22 mouse cellular contexts compared by ENCODE assay signal in genomic region chr13:24889554-24889953, GRCm38 (mm10). TPM values are rescaled to one million over a fixed set of nuclear protein-coding genes. Genes with fewer than 3 reads are reported as not detected.
DNase-seq lines count a peak whose midpoint lies in the region; ATAC-seq and TF ChIP-seq lines count a peak whose summit lies in the region.
"Had no signal": no experiment of that assay in that cellular context is flagged by ENCODE, and none has a peak within 500 bp of the region (broad histone marks: within the 10 kb centered on the region; RNA-seq: fewer than 3 reads in every experiment).

No protein-coding gene starts in this region.

- H3K9ac ChIP-seq in hindbrain, postnatal 0 days (replicated peaks; ENCODE audit: low read length): no peak overlapping the region
- H3K9ac ChIP-seq in hindbrain, embryonic 13.5 days: no peak overlapping the region
- H3K9ac ChIP-seq in neural tube, embryonic 11.5 days (ENCODE audit: low read length): no peak overlapping the region
- no peak overlapping the region for H3K9ac ChIP-seq in neural tube, embryonic 15.5 days (replicated peaks)
- H3K9ac ChIP-seq: hindbrain, embryonic 12.5 days; liver, embryonic 13.5 days; stomach, embryonic 15.5 days had no signal

- ATAC-seq in hindbrain, postnatal 0 days: 0 out of 2 replicates have a peak, but pooled peaks have one; percentile 40
- ATAC-seq in hindbrain, embryonic 13.5 days (ENCODE audit: low FRiP score): no peak
- no peak for ATAC-seq in neural tube, embryonic 11.5 days (ENCODE audit: insufficient read depth, low FRiP score, low TSS enrichment)
- ATAC-seq in neural tube, embryonic 15.5 days (ENCODE audit: low FRiP score): no peak
- ATAC-seq: activated CD4-positive, CD25-positive, alpha-beta regulatory T cell, adult 4 months; forebrain, embryonic 14.5 days had no signal

- no peaks in the 10 kb centered on the region for H3K9me3 ChIP-seq in hindbrain, postnatal 0 days (ENCODE audit: low read length)
- no peaks in the 10 kb centered on the region; the same call in 1 of the 2 replicates for H3K9me3 ChIP-seq in hindbrain, embryonic 13.5 days
- no peaks in the 10 kb centered on the region for H3K9me3 ChIP-seq in neural tube, embryonic 11.5 days (ENCODE audit: control insufficient read depth, low read length)
- no peaks in the 10 kb centered on the region for H3K9me3 ChIP-seq in neural tube, embryonic 15.5 days (replicated peaks)
- H3K9me3 ChIP-seq: hindbrain, embryonic 12.5 days; liver, embryonic 13.5 days; stomach, embryonic 15.5 days had no signal

- 54% methylated on average over 1 of the region's 1 CpGs for WGBS in hindbrain, postnatal 0 days
- 46% methylated on average over 1 of the region's 1 CpGs for WGBS in hindbrain, embryonic 13.5 days
- WGBS in neural tube, embryonic 11.5 days: 52% methylated on average over 1 of the region's 1 CpGs
- WGBS in neural tube, embryonic 15.5 days: 30% methylated on average over 1 of the region's 1 CpGs

- no peak overlapping the region for H3K27ac ChIP-seq in hindbrain, postnatal 0 days
- H3K27ac ChIP-seq in hindbrain, embryonic 13.5 days: no peak overlapping the region
- H3K27ac ChIP-seq in neural tube, embryonic 11.5 days (ENCODE audit: low read depth, low read length): no peak overlapping the region
- no peak overlapping the region for H3K27ac ChIP-seq in neural tube, embryonic 15.5 days (replicated peaks)
- H3K27ac ChIP-seq: hindbrain, embryonic 12.5 days; kidney, postnatal 0 days; liver, embryonic 13.5 days; stomach, embryonic 15.5 days had no signal

- H3K36me3 ChIP-seq in hindbrain, postnatal 0 days (ENCODE audit: insufficient read depth, low read length): no peaks in the 10 kb centered on the region
- H3K36me3 ChIP-seq in hindbrain, embryonic 13.5 days: peaks cover 16% of the 10 kb centered on the region
- H3K36me3 ChIP-seq in neural tube, embryonic 11.5 days (ENCODE audit: control insufficient read depth, insufficient read depth, low read length): no peaks in the 10 kb centered on the region
- H3K36me3 ChIP-seq in neural tube, embryonic 15.5 days: peaks cover 15% of the 10 kb centered on the region
- H3K36me3 ChIP-seq: hindbrain, embryonic 12.5 days; liver, embryonic 13.5 days; stomach, embryonic 15.5 days had no signal

- H3K4me2 ChIP-seq in hindbrain, postnatal 0 days (ENCODE audit: low read depth, low read length): no peak overlapping the region
- no peak overlapping the region for H3K4me2 ChIP-seq in hindbrain, embryonic 13.5 days
- H3K4me2 ChIP-seq in neural tube, embryonic 11.5 days (ENCODE audit: low read depth): no peak overlapping the region
- H3K4me2 ChIP-seq in neural tube, embryonic 15.5 days: no peak overlapping the region
- H3K4me2 ChIP-seq: hindbrain, embryonic 12.5 days; liver, embryonic 13.5 days; midbrain, embryonic 11.5 days; stomach, embryonic 15.5 days had no signal

- TF ChIP-seq CTCF in hindbrain, postnatal 0 days (IDR thresholded peaks at IDR 0.05; ENCODE audit: low read depth): no peak

- peak; percentile 2 for DNase-seq in hindbrain, postnatal 0 days (ENCODE audit: low spot score)
- DNase-seq in neural tube, embryonic 11.5 days (ENCODE audit: low spot score): peak; percentile 25
- peak; percentile 90 for DNase-seq in kidney, adult 9 months
- peak; percentile 30 for DNase-seq in mesoderm, embryonic 11.5 days (ENCODE audit: low read depth, low spot score)
- DNase-seq in urinary bladder, adult 18-20 months (ENCODE audit: low spot score in 2 of 2): no peak
- no peak for DNase-seq in retina, postnatal 1 day
- DNase-seq: cerebellum, postnatal 10 days; gastrocnemius, postnatal 25 days; liver, embryonic 13.5 days; lung, postnatal 4 days; spleen, adult 18-20 months had no signal

- H3K4me3 ChIP-seq in hindbrain, postnatal 0 days (ENCODE audit: low read length): no peak overlapping the region
- H3K4me3 ChIP-seq in hindbrain, embryonic 13.5 days: no peak overlapping the region
- H3K4me3 ChIP-seq in neural tube, embryonic 11.5 days (ENCODE audit: low read depth, low read length): no peak overlapping the region
- H3K4me3 ChIP-seq in neural tube, embryonic 15.5 days (replicated peaks): no peak overlapping the region
- H3K4me3 ChIP-seq: hindbrain, embryonic 12.5 days; liver, embryonic 13.5 days; stomach, embryonic 15.5 days had no signal

- H3K27me3 ChIP-seq in hindbrain, postnatal 0 days (ENCODE audit: insufficient read depth, low read length): no peaks in the 10 kb centered on the region
- no peaks in the 10 kb centered on the region for H3K27me3 ChIP-seq in hindbrain, embryonic 13.5 days
- H3K27me3 ChIP-seq in neural tube, embryonic 11.5 days (ENCODE audit: control insufficient read depth, insufficient read depth, low read length): no peaks in the 10 kb centered on the region
- H3K27me3 ChIP-seq in neural tube, embryonic 15.5 days (replicated peaks): no peaks in the 10 kb centered on the region
- H3K27me3 ChIP-seq: hindbrain, embryonic 12.5 days; liver, embryonic 13.5 days; stomach, embryonic 15.5 days had no signal

- H3K4me1 ChIP-seq in hindbrain, postnatal 0 days (ENCODE audit: insufficient read depth, low read length): no peaks in the 10 kb centered on the region
- no peaks in the 10 kb centered on the region; the same call in 1 of the 2 replicates for H3K4me1 ChIP-seq in hindbrain, embryonic 13.5 days (replicated peaks)
- 0 out of 2 replicates have a peak, but pooled peaks cover 2% of the 10 kb centered on the region for H3K4me1 ChIP-seq in neural tube, embryonic 11.5 days (ENCODE audit: control insufficient read depth, insufficient read depth, low read length)
- H3K4me1 ChIP-seq in neural tube, embryonic 15.5 days: no peaks in the 10 kb centered on the region
- H3K4me1 ChIP-seq: hindbrain, embryonic 12.5 days; liver, embryonic 13.5 days; stomach, embryonic 15.5 days had no signal

RNA-seq across cellular contexts. Expression of gene D130043K22Rik, which starts 44.6 kb away (rescaled TPM):
- 11.3 and 13.0 TPM in 2 replicates for total RNA-seq in hindbrain, postnatal 0 days (2014; rRNA removed)
- polyA plus RNA-seq in hindbrain, postnatal 0 days (2015; fragmentation: Nextera tagmentation; extraction: Ambion mirVana): 6.1 TPM in 2 replicates
- 2.9 and 4.0 TPM in 2 replicates for polyA plus RNA-seq in hindbrain, embryonic 13.5 days (2015; fragmentation: Nextera tagmentation; extraction: Ambion mirVana)
- 0.53 and 1.2 TPM in 2 replicates for polyA plus RNA-seq in neural tube, embryonic 11.5 days (2014; fragmentation: Nextera tagmentation; extraction: Ambion mirVana)
- polyA plus RNA-seq in neural tube, embryonic 15.5 days (2015; fragmentation: Nextera tagmentation; extraction: Ambion mirVana): 6.4 and 7.7 TPM in 2 replicates
- total RNA-seq: gastrocnemius, postnatal 25 days; heart, adult 8-10 months; monocyte, adult 5-6 weeks had no signal
- polyA plus RNA-seq: heart, embryonic 16.5 days had no signal

RNA-seq across cellular contexts. Expression of gene Aldh5a1, which starts 47.9 kb away (rescaled TPM):
- total RNA-seq in hindbrain, postnatal 0 days (2014; rRNA removed): 46.3 and 53.9 TPM in 2 replicates
- 16.2 and 16.9 TPM in 2 replicates for polyA plus RNA-seq in hindbrain, postnatal 0 days (2015; fragmentation: Nextera tagmentation; extraction: Ambion mirVana)
- 8.7 and 9.8 TPM in 2 replicates for polyA plus RNA-seq in hindbrain, embryonic 13.5 days (2015; fragmentation: Nextera tagmentation; extraction: Ambion mirVana)
- 7.1 and 7.9 TPM in 2 replicates for polyA plus RNA-seq in neural tube, embryonic 11.5 days (2014; fragmentation: Nextera tagmentation; extraction: Ambion mirVana)
- polyA plus RNA-seq in neural tube, embryonic 15.5 days (2015; fragmentation: Nextera tagmentation; extraction: Ambion mirVana): 13.8 and 16.3 TPM in 2 replicates
- total RNA-seq: monocyte, adult 5-6 weeks had no signal

RNA-seq across cellular contexts. Expression of gene Gpld1, which starts 53.4 kb away (rescaled TPM):
- total RNA-seq in hindbrain, postnatal 0 days (2014; rRNA removed): 5.4 and 8.4 TPM in 2 replicates
- polyA plus RNA-seq in hindbrain, postnatal 0 days (2015; fragmentation: Nextera tagmentation; extraction: Ambion mirVana): 3.0 and 3.3 TPM in 2 replicates
- 1.3 and 1.4 TPM in 2 replicates for polyA plus RNA-seq in hindbrain, embryonic 13.5 days (2015; fragmentation: Nextera tagmentation; extraction: Ambion mirVana)
- polyA plus RNA-seq in neural tube, embryonic 11.5 days (2014; fragmentation: Nextera tagmentation; extraction: Ambion mirVana): 0.43 and 0.76 TPM in 2 replicates
- polyA plus RNA-seq in neural tube, embryonic 15.5 days (2015; fragmentation: Nextera tagmentation; extraction: Ambion mirVana): 2.2 and 3.1 TPM in 2 replicates

RNA-seq across cellular contexts. Expression of gene Tdp2, which starts 58.1 kb away (rescaled TPM):
- total RNA-seq in hindbrain, postnatal 0 days (2014; rRNA removed): 30.0 and 30.9 TPM in 2 replicates
- polyA plus RNA-seq in hindbrain, postnatal 0 days (2015; fragmentation: Nextera tagmentation; extraction: Ambion mirVana): 36.6 and 38.8 TPM in 2 replicates
- 40.6 and 41.2 TPM in 2 replicates for polyA plus RNA-seq in hindbrain, embryonic 13.5 days (2015; fragmentation: Nextera tagmentation; extraction: Ambion mirVana)
- 62.8 and 66.7 TPM in 2 replicates for polyA plus RNA-seq in neural tube, embryonic 11.5 days (2014; fragmentation: Nextera tagmentation; extraction: Ambion mirVana)
- polyA plus RNA-seq in neural tube, embryonic 15.5 days (2015; fragmentation: Nextera tagmentation; extraction: Ambion mirVana): 30.7 and 35.8 TPM in 2 replicates

RNA-seq across cellular contexts. Expression of gene Acot13, which starts 58.2 kb away (rescaled TPM):
- total RNA-seq in hindbrain, postnatal 0 days (2014; rRNA removed): 14.7 and 19.3 TPM in 2 replicates
- polyA plus RNA-seq in hindbrain, postnatal 0 days (2015; fragmentation: Nextera tagmentation; extraction: Ambion mirVana): 69.7 and 74.2 TPM in 2 replicates
- polyA plus RNA-seq in hindbrain, embryonic 13.5 days (2015; fragmentation: Nextera tagmentation; extraction: Ambion mirVana): 47.1 and 48.5 TPM in 2 replicates
- polyA plus RNA-seq in neural tube, embryonic 11.5 days (2014; fragmentation: Nextera tagmentation; extraction: Ambion mirVana): 48.5 and 55.1 TPM in 2 replicates
- 56.1 and 63.4 TPM in 2 replicates for polyA plus RNA-seq in neural tube, embryonic 15.5 days (2015; fragmentation: Nextera tagmentation; extraction: Ambion mirVana)

Comparison
In these comparisons a context has a peak if more than half of its experiments do, and no peak if none do; other contexts are left out.
1. DNase-seq: peak in hindbrain, postnatal 0 days (single experiment), neural tube, embryonic 11.5 days (single experiment), kidney, adult 9 months (single experiment) and mesoderm, embryonic 11.5 days (single experiment); none in urinary bladder, adult 18-20 months (0 of 2) and retina, postnatal 1 day (single experiment).